Mouse (Mus musculus) stomach, postnatal 0 days (tissue): Measurements from ENCODE around the gene Zfp414.

Experiments used
- CTCF ChIP-seq: IDR thresholded peaks from 2 replicates; pipeline ENCODE4 v1.5.1; 2016; ENCODE audit warnings: antibody characterized with exemption, low read depth, mild to moderate bottlenecking, moderate library complexity
- EP300 ChIP-seq: optimal IDR thresholded peaks from 2 replicates; pipeline ENCODE3; 2016; ENCODE audit warnings: antibody characterized with exemption

GRCm38 (mm10) chr17:33666813-33667212 lies 37.9 kb downstream of the Zfp414 start:
- TF ChIP-seq EP300 (no peak), CTCF (no peak)
